Mouse (Mus musculus): ENCODE results near the gene Guk1. TPM values are rescaled to one million over a fixed set of nuclear protein-coding genes. Genes with fewer than 3 reads are reported as not detected.
"Not testable (repeated sequence)": the region's sequence is repeated elsewhere in the genome, so short reads cannot be mapped to it uniquely, and the experiment has no call there.

Gene Guk1
- polyA plus RNA-seq, 1 experiment from 2014 or later, result 131 TPM

- WGBS, result 84% methylated on average over 4 of the region's 4 CpGs
- Histone ChIP-seq H3K36me3 (ENCODE audit: control insufficient read depth, insufficient read depth, low read length) (peaks cover 30% of the 10 kb centered on the region), H3K4me3 (ENCODE audit: low read depth, low read length) (no peak overlapping the region), H3K9me3 (ENCODE audit: control insufficient read depth, low read length) (no peaks in the 10 kb centered on the region), H3K9ac (ENCODE audit: low read depth, low read length) (0 out of 2 replicates have a peak overlapping the region, but pooled peaks have one; percentile 16), H3K27me3 (replicated peaks; ENCODE audit: control insufficient read depth, insufficient read depth, low read length) (no peaks in the 10 kb centered on the region), H3K4me2 (no peak overlapping the region), H3K27ac (ENCODE audit: low read depth, low read length) (no peak overlapping the region), H3K4me1 (replicated peaks; ENCODE audit: control insufficient read depth, insufficient read depth, low read length) (peaks cover 41% of the 10 kb centered on the region)
- DNase-seq (ENCODE audit: low spot score) (no peak), ATAC-seq (replicated peaks; ENCODE audit: low FRiP score) (no peak)
These were observed 26.5 kb upstream of the Guk1 start for GRCm38 (mm10) chr11:59218389-59218998.

GRCm38 (mm10) chr11:59216955-59217354, 24.9 kb upstream of the Guk1 start:
- WGBS, result 62% methylated on average over 3 of the region's 3 CpGs
- no peak for DNase-seq (ENCODE audit: low spot score)
- Histone ChIP-seq H3K36me3 (ENCODE audit: control insufficient read depth, insufficient read depth, low read length) (peaks cover 39% of the 10 kb centered on the region), H3K4me1 (replicated peaks; ENCODE audit: control insufficient read depth, insufficient read depth, low read length) (peaks cover 26% of the 10 kb centered on the region), H3K27ac (ENCODE audit: low read depth, low read length) (no peak overlapping the region), H3K27me3 (replicated peaks; ENCODE audit: control insufficient read depth, insufficient read depth, low read length) (no peaks in the 10 kb centered on the region), H3K9me3 (ENCODE audit: control insufficient read depth, low read length) (no peaks in the 10 kb centered on the region), H3K4me3 (ENCODE audit: low read depth, low read length) (no peak overlapping the region), H3K9ac (ENCODE audit: low read depth, low read length) (no peak overlapping the region), H3K4me2 (no peak overlapping the region)
- no peak for ATAC-seq (replicated peaks; ENCODE audit: low FRiP score)

GRCm38 (mm10) chr11:59212892-59213494, 21.0 kb upstream of the Guk1 start:
- Histone ChIP-seq H3K9ac (ENCODE audit: low read depth, low read length) (no peak overlapping the region), H3K4me2 (no peak overlapping the region), H3K27ac (ENCODE audit: low read depth, low read length) (no peak overlapping the region), H3K36me3 (ENCODE audit: control insufficient read depth, insufficient read depth, low read length) (peaks cover 39% of the 10 kb centered on the region), H3K27me3 (replicated peaks; ENCODE audit: control insufficient read depth, insufficient read depth, low read length) (no peaks in the 10 kb centered on the region), H3K9me3 (ENCODE audit: control insufficient read depth, low read length) (no peaks in the 10 kb centered on the region), H3K4me1 (replicated peaks; ENCODE audit: control insufficient read depth, insufficient read depth, low read length) (peaks cover 31% of the 10 kb centered on the region), H3K4me3 (ENCODE audit: low read depth, low read length) (no peak overlapping the region)
- DNase-seq (ENCODE audit: low spot score) (no peak), ATAC-seq (replicated peaks; ENCODE audit: low FRiP score) (no peak)
- 90% methylated on average over 12 of the region's 12 CpGs for WGBS

GRCm38 (mm10) chr11:59212320-59212719, 20.3 kb upstream of the Guk1 start:
- not testable (repeated sequence) for H3K27ac ChIP-seq (ENCODE audit: low read depth, low read length); DNase-seq (ENCODE audit: low spot score); ATAC-seq (replicated peaks; ENCODE audit: low FRiP score); H3K9me3 ChIP-seq (ENCODE audit: control insufficient read depth, low read length); H3K4me2 ChIP-seq; H3K4me3 ChIP-seq (ENCODE audit: low read depth, low read length); H3K9ac ChIP-seq (ENCODE audit: low read depth, low read length); H3K27me3 ChIP-seq (replicated peaks; ENCODE audit: control insufficient read depth, insufficient read depth, low read length)
- WGBS, result 63% methylated on average over 12 of the region's 12 CpGs
- peaks cover 35% of the 10 kb centered on the region for H3K36me3 ChIP-seq (ENCODE audit: control insufficient read depth, insufficient read depth, low read length)
- peaks cover 29% of the 10 kb centered on the region for H3K4me1 ChIP-seq (replicated peaks; ENCODE audit: control insufficient read depth, insufficient read depth, low read length)

- H3K4me3 ChIP-seq (ENCODE audit: low read depth, low read length); H3K9ac ChIP-seq (ENCODE audit: low read depth, low read length); ATAC-seq (replicated peaks; ENCODE audit: low FRiP score); H3K9me3 ChIP-seq (ENCODE audit: control insufficient read depth, low read length); H3K4me2 ChIP-seq; H3K27ac ChIP-seq (ENCODE audit: low read depth, low read length); H3K27me3 ChIP-seq (replicated peaks; ENCODE audit: control insufficient read depth, insufficient read depth, low read length); DNase-seq (ENCODE audit: low spot score): not testable (repeated sequence)
- Histone ChIP-seq H3K4me1 (replicated peaks; ENCODE audit: control insufficient read depth, insufficient read depth, low read length) (peaks cover 29% of the 10 kb centered on the region), H3K36me3 (ENCODE audit: control insufficient read depth, insufficient read depth, low read length) (peaks cover 35% of the 10 kb centered on the region)
- WGBS, result 92% methylated on average over 9 of the region's 9 CpGs
These were observed 19.5 kb upstream of the Guk1 start for GRCm38 (mm10) chr11:59211561-59211960.

GRCm38 (mm10) chr11:59210020-59210419, 18.0 kb upstream of the Guk1 start:
- no peak overlapping the region for H3K27ac ChIP-seq (ENCODE audit: low read depth, low read length)
- 87% methylated on average over 4 of the region's 4 CpGs for WGBS

GRCm38 (mm10) chr11:59209580-59209979, 17.6 kb upstream of the Guk1 start:
- no peak for DNase-seq (ENCODE audit: low spot score)
- Histone ChIP-seq H3K36me3 (ENCODE audit: control insufficient read depth, insufficient read depth, low read length) (peaks cover 39% of the 10 kb centered on the region), H3K9me3 (ENCODE audit: control insufficient read depth, low read length) (no peaks in the 10 kb centered on the region), H3K4me2 (peak overlapping the region; percentile 96), H3K27me3 (replicated peaks; ENCODE audit: control insufficient read depth, insufficient read depth, low read length) (no peaks in the 10 kb centered on the region), H3K4me3 (ENCODE audit: low read depth, low read length) (peak overlapping the region; percentile 86), H3K4me1 (replicated peaks; ENCODE audit: control insufficient read depth, insufficient read depth, low read length) (peaks cover 23% of the 10 kb centered on the region), H3K9ac (ENCODE audit: low read depth, low read length) (peak overlapping the region; percentile 98; the same call in 1 of the 2 replicates), H3K27ac (ENCODE audit: low read depth, low read length) (no peak overlapping the region)
- 75% methylated on average over 5 of the region's 5 CpGs for WGBS
- no peak for ATAC-seq (replicated peaks; ENCODE audit: low FRiP score)

More at GRCm38 (mm10) chr11:59210020-59210419, 18.0 kb upstream of the Guk1 start:
- Histone ChIP-seq H3K9ac (ENCODE audit: low read depth, low read length) (no peak overlapping the region), H3K27me3 (replicated peaks; ENCODE audit: control insufficient read depth, insufficient read depth, low read length) (no peaks in the 10 kb centered on the region), H3K4me1 (replicated peaks; ENCODE audit: control insufficient read depth, insufficient read depth, low read length) (peaks cover 23% of the 10 kb centered on the region), H3K4me3 (ENCODE audit: low read depth, low read length) (no peak overlapping the region), H3K9me3 (ENCODE audit: control insufficient read depth, low read length) (no peaks in the 10 kb centered on the region), H3K4me2 (peak overlapping the region; percentile 96), H3K36me3 (ENCODE audit: control insufficient read depth, insufficient read depth, low read length) (peaks cover 39% of the 10 kb centered on the region)
- no peak for ATAC-seq (replicated peaks; ENCODE audit: low FRiP score)
- DNase-seq (ENCODE audit: low spot score), result no peak

- Histone ChIP-seq H3K4me2 (peak overlapping the region; percentile 96), H3K9ac (ENCODE audit: low read depth, low read length) (peak overlapping the region; percentile 98), H3K4me3 (ENCODE audit: low read depth, low read length) (peak overlapping the region; percentile 86), H3K27ac (ENCODE audit: low read depth, low read length) (peak overlapping the region; percentile 97), H3K4me1 (replicated peaks; ENCODE audit: control insufficient read depth, insufficient read depth, low read length) (peaks cover 23% of the 10 kb centered on the region), H3K9me3 (ENCODE audit: control insufficient read depth, low read length) (no peaks in the 10 kb centered on the region), H3K27me3 (replicated peaks; ENCODE audit: control insufficient read depth, insufficient read depth, low read length) (no peaks in the 10 kb centered on the region), H3K36me3 (ENCODE audit: control insufficient read depth, insufficient read depth, low read length) (peaks cover 43% of the 10 kb centered on the region)
- ATAC-seq (replicated peaks; ENCODE audit: low FRiP score) (peak; percentile 71), DNase-seq (ENCODE audit: low spot score) (peak; percentile 78)
- WGBS, result 8% methylated on average over 18 of the region's 18 CpGs
These were observed 17.0 kb upstream of the Guk1 start for GRCm38 (mm10) chr11:59209003-59209441.
